Mouse (Mus musculus) forebrain, embryonic 11.5 days (tissue): ENCODE measurements around the gene Nt5dc1. TPM values are rescaled to one million over a fixed set of nuclear protein-coding genes. Genes with fewer than 3 reads are reported as not detected.

Source experiments
- ATAC-seq: fragments of 200-750 bp; cut with Nextera tagmentation; replicated peaks from 2 replicates; pipeline ENCODE4 v1.8.0; 2017; ENCODE audit warnings: moderate TSS enrichment; ENCODE audit not compliant: low FRiP score
- DNase-seq: peaks from one replicate; pipeline ENCODE4 v3.0.0-alpha.2; 2017; ENCODE audit warnings: low spot score
- H3K27ac ChIP-seq: fragments of 300-500 bp; sonication (generic); 2 replicates; pipeline ENCODE4 v1.5.1; 2014; ENCODE audit warnings: low read depth, low read length
- H3K27me3 ChIP-seq: fragments of 300-500 bp; sonication (generic); 2 replicates; pipeline ENCODE4 v1.6.1; 2014; ENCODE audit warnings: mild to moderate bottlenecking, low read length, mixed read lengths; ENCODE audit not compliant: control insufficient read depth, insufficient read depth
- H3K36me3 ChIP-seq: fragments of 300-500 bp; sonication (generic); 2 replicates; pipeline ENCODE4 v1.6.1; 2014; ENCODE audit warnings: mild to moderate bottlenecking, low read length, moderate library complexity, mixed read lengths; ENCODE audit not compliant: control insufficient read depth, insufficient read depth
- H3K4me1 ChIP-seq: fragments of 300-500 bp; sonication (generic); replicated peaks from 2 replicates; pipeline ENCODE4 v1.6.1; 2014; ENCODE audit warnings: low read length, mixed read lengths; ENCODE audit not compliant: control insufficient read depth, insufficient read depth
- H3K4me2 ChIP-seq: fragments of 300-500 bp; sonication (generic); 2 replicates; pipeline ENCODE4 v1.6.1; 2014; ENCODE audit warnings: low read depth, mild to moderate bottlenecking, low read length, moderate library complexity, mixed read lengths; ENCODE audit not compliant: severe bottlenecking
- H3K4me3 ChIP-seq: fragments of 300-500 bp; sonication (generic); 2 replicates; pipeline ENCODE4 v1.5.1; 2014; ENCODE audit warnings: low read depth, low read length
- H3K9ac ChIP-seq: fragments of 300-500 bp; sonication (generic); 2 replicates; pipeline ENCODE4 v1.6.1; 2014; ENCODE audit warnings: low read length
- H3K9me3 ChIP-seq: fragments of 300-500 bp; sonication (generic); 2 replicates; pipeline ENCODE4 v1.6.1; 2016; ENCODE audit warnings: low read length, mixed read lengths; ENCODE audit not compliant: control insufficient read depth
- WGBS: fragments of 180-500 bp; shearing (Covaris S2); extraction: QIAGEN DNeasy Blood & Tissue Kit; methylation state at CpG from one replicate; pipeline ENCODE4 v1.1.7; 2014; 5-methylcytosine and 5-hydroxymethylcytosine counted together
- polyA plus RNA-seq: library from polyadenylated mRNA; unstranded; fragments of >200 nt; fragmentation: Nextera tagmentation; extraction: Ambion mirVana; gene quantifications from 2 replicates; pipeline ENCODE4 v1.2.1, GENCODE M21; 2014

The Nt5dc1 gene
- polyA plus RNA-seq, 1 experiment from 2014 or later, result 7.4 TPM

- ATAC-seq, result no peak
- Histone ChIP-seq H3K9ac (no peak overlapping the region), H3K36me3 (no peaks in the 10 kb centered on the region), H3K27me3 (no peaks in the 10 kb centered on the region), H3K4me3 (no peak overlapping the region), H3K4me2 (no peak overlapping the region), H3K27ac (no peak overlapping the region), H3K9me3 (no peaks in the 10 kb centered on the region), H3K4me1 (no peaks in the 10 kb centered on the region; the same call in 1 of the 2 replicates)
- DNase-seq, result no peak
Measured at GRCm38 (mm10) chr10:34307070-34307469, 111.3 kb downstream of the Nt5dc1 start.

- Histone ChIP-seq H3K27ac (no peak overlapping the region), H3K27me3 (no peaks in the 10 kb centered on the region), H3K36me3 (no peaks in the 10 kb centered on the region), H3K4me3 (peak overlapping the region; percentile 26), H3K4me1 (peaks cover 16% of the 10 kb centered on the region; the same call in 1 of the 2 replicates), H3K4me2 (peak overlapping the region; percentile 53), H3K9ac (peak overlapping the region; percentile 53), H3K9me3 (no peaks in the 10 kb centered on the region)
- ATAC-seq, result no peak
- WGBS, result 9% methylated on average over 5 of the region's 5 CpGs
- no peak for DNase-seq
Measured at GRCm38 (mm10) chr10:34300368-34300767, 118.0 kb downstream of the Nt5dc1 start.

- Histone ChIP-seq H3K9me3 (no peaks in the 10 kb centered on the region), H3K4me1 (peaks cover 16% of the 10 kb centered on the region; the same call in 1 of the 2 replicates), H3K4me2 (peak overlapping the region; percentile 53), H3K9ac (peak overlapping the region; percentile 76), H3K36me3 (no peaks in the 10 kb centered on the region), H3K4me3 (peak overlapping the region; percentile 73), H3K27ac (peak overlapping the region; percentile 84), H3K27me3 (no peaks in the 10 kb centered on the region)
- 49% methylated on average over 25 of the region's 25 CpGs for WGBS
- ATAC-seq (peak; percentile 10; the same call in 1 of the 2 replicates), DNase-seq (no peak)
Measured at GRCm38 (mm10) chr10:34297980-34298753, 120.2 kb downstream of the Nt5dc1 start.

- peak within 1 kb of the TSS; percentile 61 for H3K4me2 ChIP-seq
- no peaks in the 10 kb centered on the region for H3K27me3 ChIP-seq
- H3K4me3 ChIP-seq, result peak within 1 kb of the TSS; percentile 73
- peak within 1 kb of the TSS; percentile 76 for H3K9ac ChIP-seq
- ATAC-seq (peak; percentile 98), DNase-seq (peak; percentile 94)
- WGBS, result under 1% methylated on average over 38 of the region's 38 CpGs
- H3K9me3 ChIP-seq, result no peaks in the 10 kb centered on the region
- H3K4me1 ChIP-seq, result peaks cover 16% of the 10 kb centered on the region; the same call in 1 of the 2 replicates
- no peaks in the 10 kb centered on the region for H3K36me3 ChIP-seq
- peak within 1 kb of the TSS; percentile 84 for H3K27ac ChIP-seq
Measured at GRCm38 (mm10) chr10:34297299-34297979, 120.9 kb downstream of the Nt5dc1 start, which contains the start of gene Tspyl4. Gene Tspyl4, plus strand, starts transcription at chr10:34297442.

- Histone ChIP-seq H3K4me1 (peaks cover 16% of the 10 kb centered on the region; the same call in 1 of the 2 replicates), H3K36me3 (no peaks in the 10 kb centered on the region), H3K27ac (peak overlapping the region; percentile 64; the same call in 1 of the 2 replicates), H3K4me2 (peak overlapping the region; percentile 61), H3K27me3 (no peaks in the 10 kb centered on the region), H3K9me3 (no peaks in the 10 kb centered on the region), H3K4me3 (peak overlapping the region; percentile 73), H3K9ac (peak overlapping the region; percentile 65)
- DNase-seq (no peak), ATAC-seq (peak; percentile 26)
- 4% methylated on average over 13 of the region's 13 CpGs for WGBS
Measured at GRCm38 (mm10) chr10:34296911-34297298, 121.4 kb downstream of the Nt5dc1 start.

- no peak overlapping the region for H3K27ac ChIP-seq
Measured at GRCm38 (mm10) chr10:34282420-34283238, 135.7 kb downstream of the Nt5dc1 start.

GRCm38 (mm10) chr10:34281962-34282388 is 136.4 kb downstream of the Nt5dc1 start, which contains the start of gene Tspyl1:
Gene Tspyl1, plus strand, starts transcription at chr10:34282190.
- H3K4me3 ChIP-seq, result peak within 1 kb of the TSS; percentile 95
- DNase-seq (peak; percentile 98), ATAC-seq (peak; percentile 98)
- H3K9me3 ChIP-seq, result no peaks in the 10 kb centered on the region
- H3K27me3 ChIP-seq, result no peaks in the 10 kb centered on the region
- peak within 1 kb of the TSS; percentile 92 for H3K9ac ChIP-seq
- peak within 1 kb of the TSS; percentile 77 for H3K4me2 ChIP-seq
- H3K27ac ChIP-seq, result 0 out of 2 replicates have a peak within 1 kb of the TSS, but pooled peaks have one; percentile 1
- H3K36me3 ChIP-seq, result no peaks in the 10 kb centered on the region
- H3K4me1 ChIP-seq, result peaks cover 5% of the 10 kb centered on the region
- under 1% methylated on average over 38 of the region's 38 CpGs for WGBS

More at GRCm38 (mm10) chr10:34282420-34283238, 135.7 kb downstream of the Nt5dc1 start:
- H3K4me1 ChIP-seq, result peaks cover 5% of the 10 kb centered on the region
- peak; percentile 18 for ATAC-seq
- H3K9ac ChIP-seq, result peak overlapping the region; percentile 92
- no peaks in the 10 kb centered on the region for H3K36me3 ChIP-seq
- no peak for DNase-seq
- H3K27me3 ChIP-seq, result no peaks in the 10 kb centered on the region
- no peaks in the 10 kb centered on the region for H3K9me3 ChIP-seq
- peak overlapping the region; percentile 77 for H3K4me2 ChIP-seq
- WGBS, result 3% methylated on average over 47 of the region's 47 CpGs
- H3K4me3 ChIP-seq, result peak overlapping the region; percentile 95
